Mouse (Mus musculus) lung, adult 18-20 months (tissue): ENCODE measurements at regions not wholly inside any gene's neighbourhood (a gene's known extent, or its start where the extent isn't known, plus 50 kb on each side); places are given as distances from the start of the nearest gene placed in this dataset.
A peak's percentile ranks its signal among the peaks of the same experiment; 100 is the strongest.
"Not testable (repeated sequence)": the region's sequence is repeated elsewhere in the genome, so short reads cannot be mapped to it uniquely, and the experiment has no call there.

Experiments
- DNase-seq, 2 experiments: peaks; one replicate each; pipeline ENCODE4 v3.0.0; 2022; ENCODE audit warnings: mixed read lengths in 2 of 2

GRCm38 (mm10) chr2:92664939-92665338 lies 65.4 kb downstream of the Chst1 start:
- no peak for DNase-seq

- DNase-seq, result peak; percentile 32 to 43
These were observed 67.7 kb downstream of the Chst1 start for GRCm38 (mm10) chr2:92667192-92667591.

GRCm38 (mm10) chr2:92667756-92668155 lies 68.2 kb downstream of the Chst1 start:
- DNase-seq, result no peak

GRCm38 (mm10) chr2:92669431-92670081 lies 70.0 kb downstream of the Chst1 start:
- not testable (repeated sequence) for DNase-seq

- no peak for DNase-seq
These were observed 72.1 kb downstream of the Chst1 start for GRCm38 (mm10) chr2:92671586-92671985.

GRCm38 (mm10) chr2:92672106-92672505 lies 72.6 kb downstream of the Chst1 start:
- DNase-seq, result no peak

- DNase-seq, result no peak
These were observed 73.7 kb downstream of the Chst1 start for GRCm38 (mm10) chr2:92673064-92673813.

- DNase-seq, result no peak
These were observed 74.4 kb downstream of the Chst1 start for GRCm38 (mm10) chr2:92673931-92674330.

- DNase-seq, result no peak
These were observed 75.7 kb downstream of the Chst1 start for GRCm38 (mm10) chr2:92675247-92675646.

- peak in 1 of 2 experiments; percentile 42 for DNase-seq
These were observed 78.9 kb downstream of the Chst1 start for GRCm38 (mm10) chr2:92678276-92678930.

- DNase-seq, result no peak
These were observed 79.6 kb downstream of the Chst1 start for GRCm38 (mm10) chr2:92678999-92679704.

- DNase-seq, result no peak
These were observed 82.7 kb downstream of the Chst1 start for GRCm38 (mm10) chr2:92682256-92682655.

GRCm38 (mm10) chr2:92687702-92688101 lies 88.2 kb downstream of the Chst1 start:
- no peak for DNase-seq

GRCm38 (mm10) chr2:92689203-92689602 lies 89.7 kb downstream of the Chst1 start:
- DNase-seq, result no peak

- no peak for DNase-seq
These were observed 90.8 kb downstream of the Chst1 start for GRCm38 (mm10) chr2:92690304-92690703.

- no peak for DNase-seq
These were observed 91.9 kb downstream of the Chst1 start for GRCm38 (mm10) chr2:92691438-92691837.

- DNase-seq, result no peak
These were observed 93.1 kb downstream of the Chst1 start for GRCm38 (mm10) chr2:92692623-92693022.

GRCm38 (mm10) chr2:92693024-92693423 lies 93.5 kb downstream of the Chst1 start:
- no peak for DNase-seq

GRCm38 (mm10) chr2:92694797-92695196 lies 95.3 kb downstream of the Chst1 start:
- no peak for DNase-seq

GRCm38 (mm10) chr2:92695869-92696268 lies 96.4 kb downstream of the Chst1 start:
- no peak for DNase-seq

GRCm38 (mm10) chr2:92697721-92698120 lies 98.2 kb downstream of the Chst1 start:
- DNase-seq, result no peak

- no peak for DNase-seq
These were observed 99.9 kb downstream of the Chst1 start for GRCm38 (mm10) chr2:92699360-92699759.

GRCm38 (mm10) chr2:92704035-92704434 lies 104.5 kb downstream of the Chst1 start:
- no peak for DNase-seq
